Mouse (Mus musculus): Measurements from ENCODE around the gene Pou3f3. TPM values are rescaled to one million over a fixed set of nuclear protein-coding genes. Genes with fewer than 3 reads are reported as not detected.

Pou3f3 gene
- not detected for total RNA-seq (2021)
- long read RNA-seq, experiment 1: 0 reads
- long read RNA-seq, experiment 2: 0 reads

DNA sequence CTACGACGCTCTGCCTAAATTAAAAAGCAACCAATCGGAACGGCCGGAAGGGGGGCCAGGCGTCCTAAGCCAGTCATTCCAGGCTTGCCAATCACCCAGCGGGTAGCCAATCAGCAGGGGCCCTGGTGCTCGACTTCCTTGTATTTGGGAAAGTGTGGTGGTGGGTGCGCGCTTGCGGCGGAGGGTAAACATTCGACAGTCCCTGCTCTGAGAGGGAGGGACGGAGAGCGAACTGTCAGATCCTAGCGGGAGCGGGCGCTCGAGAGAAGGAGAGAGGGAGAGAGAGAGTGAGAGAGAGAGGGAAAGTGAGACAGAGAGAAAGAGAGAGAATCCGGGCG is at the start of gene Pou3f3:
Pou3f3 (plus strand) TSS at position 191 of the 338 bp plus-strand sequence.
- DNase-seq (ENCODE audit: low spot score): no peak

DNA sequence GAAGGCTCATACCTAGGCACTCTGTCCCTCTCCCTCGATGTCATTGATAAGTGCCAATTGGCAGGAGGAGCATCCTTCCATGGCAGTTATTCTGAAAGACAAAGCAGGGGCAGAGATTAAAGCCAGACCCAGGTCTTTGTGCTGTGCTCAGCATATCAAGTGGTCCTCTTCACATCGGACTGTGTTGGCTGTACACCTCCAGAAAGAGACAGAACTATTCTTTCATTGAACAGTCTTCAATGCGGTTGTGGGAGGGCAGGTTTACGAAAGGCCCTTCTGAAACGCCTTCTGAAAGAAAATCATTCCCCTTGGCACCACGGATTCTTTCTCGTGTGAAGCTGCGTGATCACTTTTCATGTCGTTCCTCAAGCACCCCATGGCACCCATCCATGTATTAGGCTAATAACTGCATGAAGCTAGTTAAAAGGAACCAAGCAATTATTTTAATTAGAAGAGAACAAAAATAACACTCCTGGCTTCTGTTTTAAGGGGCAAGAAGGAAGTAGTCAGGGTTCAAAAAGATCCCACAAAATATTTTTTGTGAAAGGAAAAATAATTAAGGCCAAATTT is 47.1 kb upstream of the Pou3f3 start:
- DNase-seq (ENCODE audit: low spot score): no peak

DNA sequence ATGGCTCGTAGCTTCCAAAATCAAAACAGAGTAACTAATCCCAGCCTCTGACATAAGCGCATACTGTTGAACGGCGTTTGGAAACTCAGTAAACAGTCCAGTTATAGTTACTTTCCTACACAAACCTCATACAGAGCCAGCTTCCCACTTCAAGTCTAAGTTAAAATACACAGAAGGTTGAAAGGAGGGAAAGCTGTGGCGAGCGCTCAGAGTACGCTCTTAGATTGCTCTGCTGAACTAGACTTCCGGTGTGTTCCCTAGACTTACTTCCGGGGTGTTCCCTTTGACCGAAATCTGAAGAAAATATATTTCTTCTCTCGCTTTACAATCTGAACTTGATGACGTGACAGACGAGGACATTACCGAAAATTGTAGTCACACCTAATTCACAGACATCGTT is 44.1 kb upstream of the Pou3f3 start:
- DNase-seq (ENCODE audit: low spot score): no peak

DNA sequence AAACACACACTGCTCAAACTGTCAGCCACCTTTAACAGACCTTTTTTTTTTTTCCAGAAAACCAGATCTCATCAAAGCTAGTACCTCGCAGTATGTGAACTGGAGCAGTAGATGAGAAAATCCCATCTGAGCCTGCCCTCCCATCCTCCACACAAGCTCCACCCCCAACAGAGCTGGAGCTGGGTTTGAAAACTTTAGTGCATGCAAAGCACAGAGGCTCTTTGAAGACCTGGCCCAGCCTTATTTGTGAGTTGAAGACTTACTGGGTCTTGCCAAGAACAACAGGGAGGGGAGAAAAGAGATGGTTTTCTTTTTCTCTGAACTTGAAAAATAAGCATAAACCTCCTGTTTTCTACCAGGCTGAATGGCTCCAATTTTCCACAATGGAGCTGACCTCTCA is 28.0 kb upstream of the Pou3f3 start:
- DNase-seq (ENCODE audit: low spot score): no peak

DNA sequence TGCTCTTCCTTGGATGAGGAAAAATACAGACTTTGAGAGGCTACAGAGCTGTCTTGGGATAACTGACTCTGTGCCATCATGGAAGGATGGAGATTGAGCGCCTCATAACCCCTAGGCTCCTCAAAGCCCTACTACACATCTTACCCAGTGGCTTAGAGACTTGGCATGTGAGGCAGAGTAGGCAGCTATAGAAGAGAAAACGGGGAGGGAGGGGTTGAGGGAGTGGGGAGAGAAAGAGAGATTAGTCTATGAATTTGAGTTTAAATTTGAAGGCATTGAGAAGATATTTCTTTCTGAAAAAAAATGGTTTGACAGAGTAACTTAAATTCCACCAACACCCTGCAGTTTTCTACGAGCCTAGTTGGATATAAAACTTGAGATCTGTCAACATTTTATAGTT is 14.9 kb upstream of the Pou3f3 start:
- DNase-seq (ENCODE audit: low spot score): no peak

DNA sequence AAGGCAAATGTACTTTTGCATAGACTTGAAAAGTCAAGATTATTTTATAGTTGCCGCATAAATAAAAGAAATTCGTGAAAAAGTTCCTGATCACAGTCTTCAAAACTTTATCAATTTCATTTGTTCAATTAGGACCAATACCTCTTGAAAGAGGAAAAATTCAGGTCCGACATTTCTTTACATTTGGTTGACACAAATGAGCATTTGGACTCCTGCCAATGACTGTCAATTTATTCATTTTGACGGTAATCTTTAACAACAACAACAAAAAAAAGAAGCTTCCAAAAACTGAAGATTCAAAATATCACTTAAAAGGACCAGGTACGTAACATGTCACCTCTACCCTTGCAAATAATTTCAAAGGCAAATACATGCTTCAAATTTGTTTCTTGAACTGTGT is 13.8 kb upstream of the Pou3f3 start:
- no peak for DNase-seq (ENCODE audit: low spot score)

DNA sequence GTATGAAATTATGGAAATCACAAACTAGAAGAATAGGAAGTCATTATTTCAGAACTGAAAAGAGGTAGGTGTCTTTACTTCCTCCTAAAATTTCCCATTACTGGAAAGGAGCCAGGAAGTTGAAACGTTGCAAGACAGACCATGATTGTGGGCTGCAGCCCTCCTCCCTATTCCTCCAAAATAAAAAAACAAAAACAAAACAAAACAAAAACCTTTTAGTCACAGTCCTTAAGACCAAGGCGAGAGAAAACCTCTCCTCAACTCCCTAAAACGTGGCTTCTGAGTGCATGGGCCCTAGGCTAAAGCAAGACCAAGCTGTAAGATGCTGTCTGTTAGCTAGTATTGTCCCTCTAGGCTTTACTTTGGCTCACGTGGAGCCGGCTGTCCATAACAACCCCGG is 11.7 kb upstream of the Pou3f3 start:
- no peak for DNase-seq (ENCODE audit: low spot score)

DNA sequence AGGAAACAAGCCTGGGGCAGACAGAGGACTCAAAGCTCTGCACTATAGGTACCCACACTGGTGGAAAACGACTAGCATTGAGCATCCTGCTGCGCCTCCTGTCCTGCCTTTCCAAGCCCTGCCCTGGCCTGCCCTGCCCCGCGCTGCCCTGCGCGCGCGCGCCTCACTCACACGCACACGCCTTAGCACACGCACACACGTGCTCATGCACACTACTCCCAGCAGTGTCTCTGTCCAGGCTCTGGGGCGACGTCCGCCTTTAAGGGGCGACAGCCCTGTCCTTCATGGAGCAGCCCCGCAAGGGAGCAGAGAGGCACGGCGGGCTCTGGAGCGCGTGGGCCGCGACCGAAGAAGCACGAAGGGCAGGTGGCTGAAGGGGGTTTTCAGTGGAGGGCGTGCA is 11.2 kb upstream of the Pou3f3 start:
- DNase-seq (ENCODE audit: low spot score): no peak

DNA sequence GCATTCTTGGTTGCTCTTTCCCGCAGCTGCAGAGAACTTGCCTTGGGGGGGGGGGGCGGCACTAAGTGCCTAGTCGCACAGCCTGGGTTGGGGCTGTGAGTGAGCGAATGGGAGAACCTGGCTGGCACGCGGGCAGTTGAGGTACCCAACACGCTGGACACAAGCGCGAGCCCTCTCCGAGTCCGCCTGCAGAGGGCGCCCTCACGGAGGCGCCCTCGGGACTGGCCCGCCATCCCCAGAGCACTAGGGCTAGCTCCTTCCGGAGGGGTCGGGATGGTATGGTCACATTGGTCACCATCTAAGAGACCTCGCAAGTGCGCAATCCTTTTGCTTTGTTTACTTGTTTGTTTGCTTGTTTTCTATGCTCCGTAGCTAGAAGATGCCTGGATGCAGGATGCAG is 10.8 kb upstream of the Pou3f3 start:
- no peak for DNase-seq (ENCODE audit: low spot score)

DNA sequence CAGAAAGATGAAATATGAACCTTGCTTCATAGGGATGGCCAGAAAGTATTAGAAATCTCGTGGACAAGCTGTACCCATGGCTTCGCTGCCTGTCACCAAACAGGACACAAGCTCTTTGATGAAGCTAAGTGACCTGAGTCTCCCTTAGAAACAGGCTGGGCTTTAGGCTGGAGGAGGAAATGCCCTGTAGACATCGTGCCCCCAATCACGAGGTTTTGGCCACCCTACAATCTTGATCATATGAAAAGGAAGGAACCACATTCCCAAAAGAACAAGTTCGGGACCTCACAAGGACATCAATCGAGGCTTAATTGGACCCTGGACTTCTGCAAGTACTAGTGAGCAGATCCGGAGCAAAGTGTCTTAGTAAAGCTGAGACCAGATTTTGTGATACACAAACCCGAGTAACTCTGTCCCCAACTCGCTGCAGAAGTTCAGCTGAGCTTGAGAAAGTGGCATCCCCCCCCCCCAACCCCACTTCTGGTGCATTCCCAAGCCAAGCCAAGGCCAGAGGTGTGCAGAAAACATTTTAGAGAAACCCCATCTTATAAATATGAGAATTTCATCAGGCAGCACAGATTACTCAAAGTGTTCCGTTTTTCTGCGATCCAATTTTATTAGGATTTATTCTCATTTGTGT is 10.1 kb upstream of the Pou3f3 start:
- no peak for DNase-seq (ENCODE audit: low spot score)

DNA sequence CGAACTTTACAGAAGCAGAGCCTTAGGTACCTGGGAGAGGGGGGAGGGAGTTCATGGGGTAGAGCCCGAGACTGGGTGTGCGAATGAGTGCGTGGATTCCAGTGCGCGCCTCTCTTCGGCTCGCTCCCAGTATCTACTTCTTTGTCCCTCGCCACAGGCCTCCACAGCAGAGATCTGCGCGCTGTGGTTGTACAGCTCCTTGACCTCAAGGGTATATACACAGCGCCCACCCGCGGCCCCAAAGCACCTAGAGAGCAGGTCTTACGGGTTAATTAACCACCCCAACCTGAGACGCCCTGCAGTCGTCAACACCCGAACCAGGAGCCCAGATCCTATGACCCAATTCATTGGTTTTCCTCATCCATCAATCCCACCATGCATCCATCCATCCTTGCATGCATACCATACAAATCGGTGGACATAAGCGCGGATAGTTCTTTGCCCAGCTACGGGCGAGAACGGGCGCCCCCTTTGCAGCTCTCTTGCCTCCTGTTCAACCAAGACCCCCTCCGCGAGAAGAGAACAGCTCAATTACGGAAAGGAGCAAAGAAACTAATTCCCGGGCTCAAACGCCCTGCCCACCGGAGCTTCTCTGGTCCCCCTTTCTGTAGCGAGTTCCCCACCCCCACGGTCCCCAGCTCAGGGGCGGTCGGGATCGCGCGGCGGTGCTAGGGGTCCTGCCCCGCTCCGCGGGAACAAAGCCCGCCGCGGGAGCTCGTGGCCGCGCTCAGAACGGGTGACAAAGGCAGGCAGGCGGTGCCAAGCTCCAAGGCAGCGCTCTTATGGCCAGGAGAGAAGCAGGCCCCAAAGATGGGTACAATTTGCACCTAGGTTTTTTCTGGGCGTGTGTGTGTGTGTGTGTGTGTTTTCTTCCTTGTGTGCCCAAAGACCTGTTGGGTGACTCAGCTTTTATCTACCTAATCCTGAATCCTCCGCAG is 9.1 kb upstream of the Pou3f3 start:
- no peak for DNase-seq (ENCODE audit: low spot score)

DNA sequence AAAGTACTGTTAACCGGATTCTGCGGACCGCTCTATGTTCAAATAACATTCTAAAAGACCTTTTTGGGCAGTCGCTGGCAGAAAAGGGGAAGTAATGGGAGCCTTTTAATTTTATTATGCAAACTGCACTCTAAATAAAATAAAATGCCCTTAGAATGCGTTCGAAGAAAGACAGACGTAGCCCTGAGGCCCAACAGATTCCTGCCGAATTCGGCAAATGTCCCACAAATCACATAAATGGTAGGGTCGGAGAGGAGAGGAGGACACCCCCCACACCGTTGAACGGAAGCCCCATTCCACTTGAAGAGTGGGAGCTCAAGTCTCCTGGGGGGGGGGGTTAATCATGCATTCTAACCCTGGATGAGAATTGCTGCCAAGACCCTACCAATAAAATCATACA is 8.3 kb upstream of the Pou3f3 start:
- DNase-seq (ENCODE audit: low spot score): no peak

DNA sequence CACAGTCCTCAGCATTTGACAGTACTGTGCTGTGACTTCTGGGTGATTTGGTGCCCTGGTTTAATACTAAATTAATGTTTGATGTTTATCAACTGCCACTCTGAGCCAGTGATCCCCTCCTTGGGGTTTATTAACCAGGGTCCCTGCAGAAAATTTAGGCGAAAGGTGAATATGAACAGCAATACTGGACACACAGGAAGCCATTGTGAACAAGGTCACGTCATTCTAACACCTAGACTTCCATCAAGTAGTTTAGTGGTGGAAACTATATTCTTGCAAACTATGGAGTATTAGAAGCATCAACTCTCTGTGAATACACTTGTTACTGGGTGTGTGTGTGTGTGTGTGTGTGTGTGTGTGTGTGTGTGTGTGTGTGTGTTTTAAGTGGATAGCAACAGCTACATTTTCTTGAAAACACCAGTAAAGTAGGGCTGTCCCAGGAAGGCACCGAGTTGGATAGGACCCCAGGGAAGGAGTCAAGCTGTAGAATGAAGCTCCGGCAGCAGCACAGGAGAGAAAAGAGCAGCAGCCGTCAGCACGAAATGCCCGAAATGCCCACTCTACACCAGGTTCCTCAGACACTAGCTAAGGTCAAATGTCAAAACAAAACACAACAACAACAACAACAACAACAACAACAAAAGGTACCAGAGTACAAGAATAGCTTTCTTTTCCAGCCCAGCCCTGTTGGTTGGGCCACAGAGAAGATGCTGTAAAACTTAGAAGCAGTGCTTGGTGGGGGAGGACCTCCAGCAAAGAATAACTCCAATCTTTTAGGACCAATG is 7.6 kb upstream of the Pou3f3 start:
- no peak for DNase-seq (ENCODE audit: low spot score)

DNA sequence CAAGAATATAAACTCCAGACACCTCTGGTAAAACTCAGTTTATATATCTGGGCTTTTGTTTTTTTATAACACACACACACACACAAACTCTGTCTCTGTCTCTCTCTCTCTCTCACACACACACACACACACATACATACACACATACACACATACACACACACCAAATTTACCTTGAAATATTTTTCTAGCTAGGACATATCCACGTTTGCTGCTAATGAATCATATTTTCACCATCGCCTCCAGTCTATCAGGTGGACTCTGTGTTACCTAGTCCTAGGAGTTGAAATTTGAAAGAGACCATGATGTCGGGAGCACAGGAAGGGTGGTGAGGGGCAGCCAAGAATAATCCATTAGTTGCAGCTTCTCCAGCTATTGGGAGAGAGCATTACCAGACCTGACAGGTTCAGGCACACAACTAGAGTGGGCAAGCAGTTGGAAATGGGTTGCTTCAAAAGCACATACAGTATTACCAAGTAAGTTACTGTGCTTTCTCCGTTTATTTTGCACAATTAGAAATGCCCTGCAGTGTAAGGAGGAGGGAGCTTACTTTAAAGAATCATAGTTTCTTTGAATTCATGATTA is 6.9 kb upstream of the Pou3f3 start:
- no peak for DNase-seq (ENCODE audit: low spot score)

DNA sequence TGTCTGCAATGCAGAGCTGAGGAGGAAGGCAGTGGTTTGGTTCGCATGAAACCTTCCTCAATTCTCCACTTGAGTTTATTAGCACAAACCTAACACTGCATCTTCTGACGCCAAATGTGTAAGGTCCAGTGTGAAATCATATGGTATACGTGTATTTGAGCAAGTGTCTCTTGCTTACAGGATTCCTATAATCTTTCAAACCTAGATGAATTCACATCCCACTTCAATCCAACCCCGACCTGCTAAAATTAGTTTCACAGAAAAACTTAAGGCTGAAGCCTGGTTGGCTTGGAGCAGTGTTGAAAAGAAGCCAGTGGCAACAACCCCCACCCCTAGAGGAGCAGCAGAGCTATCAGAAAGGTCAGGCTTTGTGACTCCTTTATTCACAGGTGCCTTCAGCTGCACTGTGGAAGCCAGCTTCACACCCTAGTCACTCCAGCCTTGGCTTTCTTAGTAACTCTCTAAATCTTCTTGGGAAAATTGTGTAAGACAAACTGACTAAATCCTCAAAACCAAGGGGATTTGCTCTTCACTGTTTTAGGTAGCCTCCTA is 5.5 kb upstream of the Pou3f3 start:
- no peak for DNase-seq (ENCODE audit: low spot score)

DNA sequence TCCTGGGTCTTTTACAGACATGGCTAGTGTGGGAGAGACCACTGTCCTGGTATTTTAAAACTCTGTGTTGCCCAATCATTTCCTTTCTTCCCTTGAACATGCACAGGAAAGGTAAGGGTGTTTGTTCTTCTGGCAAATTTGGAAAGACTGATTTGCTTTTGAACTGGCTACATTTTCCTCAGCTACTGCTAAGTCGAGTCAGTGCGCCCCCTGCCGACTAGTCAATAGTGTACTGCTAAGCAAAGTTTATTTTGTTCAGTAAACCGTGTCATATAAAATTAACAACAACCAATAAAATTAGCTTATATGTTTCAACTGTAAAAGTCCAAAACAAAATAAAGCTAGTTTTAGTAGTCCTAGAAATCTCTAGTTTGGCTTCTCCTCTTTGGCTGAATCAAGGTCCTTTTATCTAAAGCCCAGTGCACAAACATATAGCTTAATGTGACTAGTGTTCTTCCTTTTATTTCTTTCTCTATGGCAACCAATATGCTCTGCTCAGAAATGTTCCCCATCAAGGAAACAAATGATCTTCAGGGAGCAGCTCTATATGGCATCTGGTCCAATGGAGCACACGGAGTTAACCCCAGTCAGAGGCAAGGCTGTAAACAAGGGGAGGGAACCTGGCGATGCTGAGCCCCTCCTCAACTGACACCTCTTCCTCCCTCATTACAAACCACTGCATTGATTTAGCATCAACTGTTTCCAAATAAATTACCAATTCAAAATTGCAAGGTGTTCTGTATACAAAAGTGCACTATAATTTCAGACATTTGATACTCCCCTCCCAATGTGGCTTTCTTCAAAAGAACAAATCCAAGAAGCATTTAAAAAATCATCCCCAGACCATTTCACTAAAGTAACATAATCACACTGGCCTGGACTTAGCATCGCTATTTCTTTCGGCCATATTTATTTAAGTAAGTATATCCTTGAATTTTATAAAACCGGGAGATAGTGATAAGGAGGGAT is 4.1 kb upstream of the Pou3f3 start:
- DNase-seq (ENCODE audit: low spot score): no peak

DNA sequence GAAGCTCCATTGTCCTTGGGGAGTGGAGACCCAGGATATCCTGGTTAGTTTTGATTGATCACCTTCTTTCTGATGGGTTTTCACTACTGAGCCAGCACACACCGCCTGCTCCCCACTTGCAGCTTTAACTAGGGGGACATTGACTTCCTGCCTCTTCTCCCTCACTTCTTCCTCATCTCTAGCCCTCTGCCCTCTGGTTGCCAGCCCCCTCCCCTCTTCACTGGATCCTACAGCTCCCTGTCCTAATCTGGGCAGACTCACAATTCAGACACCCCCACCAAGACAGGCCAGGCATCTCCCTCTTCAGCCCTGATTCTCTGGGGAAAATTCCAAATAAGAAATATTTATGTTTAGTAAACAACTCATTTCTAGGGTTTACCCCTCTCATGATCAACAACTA is 3.3 kb upstream of the Pou3f3 start:
- DNase-seq (ENCODE audit: low spot score): no peak

DNA sequence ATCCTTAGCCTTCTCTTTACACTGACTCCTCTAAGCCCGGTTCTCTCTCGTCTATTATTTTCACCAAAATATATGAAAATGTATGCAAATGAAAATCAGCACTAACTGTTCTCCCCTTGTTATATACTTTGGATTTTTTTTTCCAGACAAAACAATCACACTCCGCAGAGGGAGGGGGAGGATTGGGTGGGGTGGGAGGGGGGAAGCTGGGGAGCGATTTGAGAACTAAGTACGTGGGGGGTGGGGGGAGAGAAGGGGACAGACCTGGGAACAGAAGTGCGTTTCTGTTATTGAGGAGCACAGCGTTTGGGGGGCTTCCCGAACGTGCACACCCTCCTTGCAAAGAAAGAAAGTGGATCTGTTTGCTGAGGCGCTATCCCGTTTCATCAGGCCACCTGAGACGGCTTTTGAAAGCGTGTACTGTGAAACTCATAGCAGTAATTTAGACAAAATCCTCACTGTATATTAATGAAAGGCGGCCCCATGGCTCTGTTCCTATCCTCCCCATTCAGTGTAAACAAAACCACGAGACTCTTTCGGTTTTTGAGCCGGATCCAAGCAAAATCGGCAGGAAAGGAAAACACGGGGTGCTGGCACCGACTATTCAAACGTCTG is 2.4 kb upstream of the Pou3f3 start:
- no peak for DNase-seq (ENCODE audit: low spot score)

DNA sequence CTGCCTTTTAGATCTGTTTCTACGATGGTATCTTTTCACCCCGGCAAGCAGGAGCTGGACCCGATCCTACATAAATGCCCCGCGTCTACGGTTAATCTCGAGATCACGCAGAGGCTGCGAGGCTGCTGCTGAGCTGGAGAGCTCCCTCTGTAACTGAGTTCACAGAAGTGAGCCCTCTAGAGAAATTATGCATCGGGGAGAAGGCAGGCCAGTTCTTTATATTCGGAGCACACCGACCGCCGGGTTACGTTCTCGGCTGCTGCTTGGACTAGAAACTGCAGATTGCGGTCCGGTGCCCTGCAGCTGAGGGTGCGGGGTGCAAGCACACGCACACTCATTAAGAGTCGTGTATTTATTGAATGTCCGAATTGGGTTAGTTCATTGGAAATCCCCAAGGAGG is 1.7 kb upstream of the Pou3f3 start:
- DNase-seq (ENCODE audit: low spot score): no peak

DNA sequence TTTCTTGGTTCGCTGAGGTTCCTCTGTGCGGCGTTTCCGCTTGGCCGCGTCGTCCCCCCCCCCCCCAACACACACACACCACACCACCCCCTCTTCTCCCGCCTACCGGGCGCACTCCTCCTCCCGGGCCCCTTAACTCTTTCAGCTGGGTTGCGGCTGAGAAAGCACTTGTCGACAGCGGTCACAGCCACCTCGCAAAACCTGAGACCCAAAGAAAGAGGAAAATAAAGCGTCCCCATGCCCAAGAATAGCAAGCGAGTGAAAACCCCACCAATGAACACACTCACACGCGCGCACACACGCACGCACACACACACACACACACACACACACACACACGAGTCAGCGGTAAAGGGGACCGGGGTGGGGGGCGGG is 1.3 kb upstream of the Pou3f3 start:
- DNase-seq (ENCODE audit: low spot score): no peak

Measured in gastrocnemius, adult 18-20 months (tissue).